Mouse (Mus musculus) lung, embryonic 16.5 days (tissue): ENCODE results near the gene Smok2a. TPM values are rescaled to one million over a fixed set of nuclear protein-coding genes. Genes with fewer than 3 reads are reported as not detected.
A peak's percentile ranks its signal among the peaks of the same experiment; 100 is the strongest.
"Not testable (repeated sequence)": the region's sequence is repeated elsewhere in the genome, so short reads cannot be mapped to it uniquely, and the experiment has no call there.

Source experiments
- ATAC-seq: fragments of 200-750 bp; cut with Nextera tagmentation; 2 replicates; pipeline ENCODE4 v1.8.0; 2017; ENCODE audit warnings: low read depth, mild to moderate bottlenecking, moderate library complexity
- H3K27ac ChIP-seq: fragments of 300-500 bp; sonication (generic); 2 replicates; pipeline ENCODE4 v1.5.1; 2014; ENCODE audit warnings: mild to moderate bottlenecking, control low read depth, low read length
- H3K27me3 ChIP-seq: fragments of 300-500 bp; sonication (generic); 2 replicates; pipeline ENCODE4 v1.6.1; 2014; ENCODE audit warnings: low read depth, low read length, mixed read lengths; ENCODE audit not compliant: control insufficient read depth, insufficient read depth
- H3K36me3 ChIP-seq: fragments of 300-500 bp; sonication (generic); 2 replicates; pipeline ENCODE4 v1.6.1; 2014; ENCODE audit warnings: low read length; ENCODE audit not compliant: control insufficient read depth, insufficient read depth
- H3K4me1 ChIP-seq: fragments of 300-500 bp; sonication (generic); replicated peaks from 2 replicates; pipeline ENCODE4 v1.6.1; 2014; ENCODE audit warnings: low read length, mixed read lengths; ENCODE audit not compliant: control insufficient read depth, insufficient read depth
- H3K4me2 ChIP-seq: fragments of 300-500 bp; sonication (generic); 2 replicates; pipeline ENCODE4 v1.6.1; 2014; ENCODE audit warnings: low read depth, low read length, control low read depth
- H3K4me3 ChIP-seq: fragments of 300-500 bp; sonication (generic); 2 replicates; pipeline ENCODE4 v1.5.1; 2014; ENCODE audit warnings: mild to moderate bottlenecking, low read length, control low read depth
- H3K9ac ChIP-seq: fragments of 300-500 bp; sonication (generic); 2 replicates; pipeline ENCODE4 v1.6.1; 2014; ENCODE audit warnings: low read length, control low read depth
- H3K9me3 ChIP-seq: fragments of 300-500 bp; sonication (generic); 2 replicates; pipeline ENCODE4 v1.6.1; 2016; ENCODE audit warnings: low read length; ENCODE audit not compliant: control insufficient read depth
- WGBS: fragments of 180-500 bp; shearing (Covaris S2); extraction: QIAGEN DNeasy Blood & Tissue Kit; methylation state at CpG from one replicate; pipeline ENCODE4 v1.1.7; 2014; 5-methylcytosine and 5-hydroxymethylcytosine counted together
- polyA plus RNA-seq: library from polyadenylated mRNA; unstranded; fragments of >200 nt; fragmentation: Nextera tagmentation; extraction: Ambion mirVana; gene quantifications from 2 replicates; pipeline ENCODE4 v1.2.1, GENCODE M21; 2015

Gene Smok2a
- polyA plus RNA-seq = not detected in 2 replicates

DNA sequence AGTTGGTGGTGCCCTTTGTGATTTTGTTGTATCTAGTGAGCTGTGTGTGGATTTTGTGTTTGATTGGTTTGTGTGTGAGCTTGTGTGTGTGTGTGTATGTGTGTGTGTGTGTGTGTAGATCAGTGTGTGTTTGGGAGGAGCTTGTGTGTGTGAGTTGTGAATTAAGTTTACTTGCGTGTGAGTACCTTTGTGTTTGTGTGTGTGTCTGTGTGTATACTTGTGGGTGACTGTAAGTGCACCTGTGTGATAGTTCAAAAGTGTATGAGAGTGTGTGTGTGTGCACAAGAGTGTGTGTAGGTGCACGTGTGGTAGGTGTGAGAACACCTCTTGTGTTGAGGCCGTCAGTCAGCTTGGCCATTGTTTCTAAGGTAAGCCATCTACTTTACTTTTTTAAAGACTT is at the start of gene Smok2a:
Gene Smok2a (plus strand): TSS at position 301 of the 400 bp plus-strand sequence.
- H3K9me3 ChIP-seq = peaks cover 41% of the 10 kb centered on the region
- no peak within 1 kb of the TSS for H3K27ac ChIP-seq
- WGBS = 81% methylated on average over 3 of the region's 3 CpGs
- no peaks in the 10 kb centered on the region for H3K4me1 ChIP-seq
- no peaks in the 10 kb centered on the region for H3K36me3 ChIP-seq
- no peak within 1 kb of the TSS for H3K9ac ChIP-seq
- no peaks in the 10 kb centered on the region for H3K27me3 ChIP-seq
- H3K4me2 ChIP-seq = no peak within 1 kb of the TSS
- ATAC-seq = no peak
- H3K4me3 ChIP-seq = no peak within 1 kb of the TSS

DNA sequence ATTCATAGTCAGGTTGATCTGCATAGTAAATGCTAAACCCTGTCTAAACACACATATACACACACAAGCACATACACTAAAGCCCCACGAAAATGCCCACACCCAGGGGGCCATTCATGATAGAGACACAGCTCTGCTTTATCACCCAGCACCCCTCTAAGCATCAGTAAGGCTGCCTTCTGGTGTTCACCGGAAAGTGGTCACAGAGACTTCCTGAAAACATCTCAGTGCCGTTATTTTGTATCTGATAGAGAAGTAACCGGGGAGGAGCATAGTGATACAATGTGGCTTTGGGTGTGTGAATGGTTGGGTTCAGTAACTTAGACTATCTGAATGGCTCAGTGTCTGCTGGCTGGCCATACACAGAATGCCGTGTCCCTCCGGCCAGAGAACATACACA is 47.4 kb upstream of the Smok2a start:
- 82% methylated on average over 6 of the region's 6 CpGs for WGBS
- not testable (repeated sequence) for H3K4me1 ChIP-seq, ATAC-seq

DNA sequence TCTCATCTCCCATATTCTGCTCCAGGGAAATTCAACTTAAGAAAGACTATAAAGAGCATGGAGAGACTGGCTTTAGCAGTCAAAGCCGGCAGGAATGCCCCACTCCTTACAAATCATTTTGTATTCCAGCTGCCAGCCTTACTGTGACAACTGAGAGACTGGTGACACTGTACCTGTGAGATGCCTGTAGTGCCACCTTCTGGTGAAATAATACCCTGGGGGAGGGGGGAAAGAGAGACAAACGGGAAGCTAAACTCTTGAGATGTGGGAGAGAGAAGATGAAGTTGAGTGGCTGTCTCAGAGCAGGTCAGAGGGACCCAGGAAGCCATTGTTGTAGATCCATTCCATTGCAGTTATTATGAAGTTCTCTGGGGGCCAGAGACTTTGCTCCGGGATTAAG is 47.0 kb upstream of the Smok2a start:
- not testable (repeated sequence) for ATAC-seq, H3K9ac ChIP-seq, H3K9me3 ChIP-seq, H3K4me3 ChIP-seq, H3K4me2 ChIP-seq, H3K36me3 ChIP-seq, H3K4me1 ChIP-seq, H3K27ac ChIP-seq, H3K27me3 ChIP-seq
- 19% methylated on average over 1 of the region's 3 CpGs for WGBS

More for the DNA sequence above, 47.4 kb upstream of the Smok2a start:
- H3K27ac ChIP-seq, H3K9ac ChIP-seq, H3K4me3 ChIP-seq, H3K36me3 ChIP-seq, H3K9me3 ChIP-seq, H3K4me2 ChIP-seq, H3K27me3 ChIP-seq: not testable (repeated sequence)

DNA sequence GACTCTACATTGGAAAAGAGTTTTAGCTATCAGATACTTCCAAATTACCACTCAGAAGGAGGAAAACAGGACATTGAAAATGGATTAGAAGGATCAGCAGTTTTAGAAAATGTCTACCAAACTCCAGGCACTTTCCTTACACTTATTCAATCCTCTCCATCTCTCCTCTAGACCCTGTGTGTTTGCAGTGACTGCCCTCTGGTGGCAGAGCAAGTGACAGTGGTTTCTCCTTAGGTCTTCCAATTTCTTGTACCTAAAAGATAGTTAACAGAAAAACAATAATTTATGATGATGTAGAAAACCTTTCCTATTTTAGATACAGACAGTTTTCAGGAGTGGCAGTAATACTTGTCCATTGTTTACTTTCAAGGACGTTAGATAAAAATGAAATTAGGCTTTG is 45.4 kb upstream of the Smok2a start:
- not testable (repeated sequence) for H3K27me3 ChIP-seq, H3K9me3 ChIP-seq, H3K4me2 ChIP-seq, H3K36me3 ChIP-seq, H3K4me1 ChIP-seq, H3K4me3 ChIP-seq, ATAC-seq, H3K27ac ChIP-seq, H3K9ac ChIP-seq
- WGBS = no CpG with 5 or more reads among the region's 1 CpGs

DNA sequence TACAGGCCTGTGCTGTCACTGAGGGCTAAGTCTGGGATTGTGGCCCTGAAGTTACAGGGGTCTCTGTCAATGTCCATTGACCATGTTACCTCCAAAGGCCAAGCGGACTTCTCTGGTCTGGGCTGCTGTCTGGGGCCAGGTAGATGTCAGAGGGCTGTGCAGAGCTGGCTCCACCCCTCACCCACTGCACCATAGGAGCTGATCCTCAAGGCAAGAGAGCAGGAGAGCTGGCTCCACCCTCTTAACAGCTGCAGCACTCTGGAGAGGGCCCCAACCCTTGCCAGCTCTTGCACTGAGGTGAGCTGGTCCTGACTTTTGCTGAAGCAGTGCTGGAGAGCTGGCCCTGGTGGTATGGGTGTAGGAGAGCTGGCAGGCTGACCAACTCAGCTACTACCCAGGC is 43.2 kb upstream of the Smok2a start:
- not testable (repeated sequence) for H3K4me2 ChIP-seq, H3K27ac ChIP-seq, H3K36me3 ChIP-seq, H3K9me3 ChIP-seq, H3K4me1 ChIP-seq, H3K9ac ChIP-seq, H3K27me3 ChIP-seq, H3K4me3 ChIP-seq
- peak; percentile 53 for ATAC-seq
- WGBS = 53% methylated on average over 1 of the region's 1 CpGs

DNA sequence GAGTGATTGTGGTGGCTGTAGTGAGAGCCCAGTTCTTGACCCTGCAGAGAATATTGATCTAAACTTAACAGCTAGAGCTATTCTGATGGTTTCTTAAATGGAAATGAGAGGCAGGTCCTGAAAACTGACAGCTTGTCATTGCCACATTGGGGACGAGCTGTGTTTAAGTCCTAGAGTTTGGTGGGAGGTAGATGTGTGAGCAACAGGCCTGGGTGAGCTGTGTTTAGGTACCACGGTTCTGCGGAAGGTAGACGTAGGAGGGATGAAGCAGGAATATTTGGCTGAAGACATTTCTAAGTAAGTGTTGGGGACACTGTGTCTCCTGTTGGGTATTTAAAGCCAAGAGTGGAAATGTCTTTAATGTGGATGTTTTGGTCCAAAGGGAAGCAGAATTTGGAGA is 42.0 kb upstream of the Smok2a start:
- H3K36me3 ChIP-seq, H3K4me2 ChIP-seq, H3K27me3 ChIP-seq, H3K27ac ChIP-seq, H3K4me1 ChIP-seq, H3K9ac ChIP-seq, ATAC-seq, H3K9me3 ChIP-seq, H3K4me3 ChIP-seq: not testable (repeated sequence)
- 77% methylated on average over 4 of the region's 4 CpGs for WGBS

DNA sequence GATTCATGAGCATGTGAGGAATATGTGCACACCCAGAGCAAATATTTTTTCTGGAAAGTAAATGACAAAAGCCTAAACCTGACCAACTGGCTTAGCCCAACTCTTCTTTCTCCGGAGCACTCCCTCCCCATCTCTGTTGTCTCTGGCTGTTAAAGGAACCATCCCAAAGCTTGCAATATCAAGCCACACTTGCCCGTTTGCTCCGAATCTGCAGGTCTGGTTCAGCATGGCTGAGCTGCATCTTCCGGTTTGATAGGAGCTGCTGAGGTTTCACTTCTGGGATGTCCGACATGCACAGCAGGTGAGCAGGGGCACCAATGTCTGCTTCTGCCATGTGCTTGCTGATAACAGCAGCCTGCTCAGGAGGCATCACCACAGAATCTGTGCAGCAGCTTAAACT is 40.5 kb upstream of the Smok2a start:
- H3K4me2 ChIP-seq, H3K4me1 ChIP-seq, H3K27me3 ChIP-seq, H3K36me3 ChIP-seq, H3K4me3 ChIP-seq, ATAC-seq, H3K9me3 ChIP-seq, H3K9ac ChIP-seq, H3K27ac ChIP-seq: not testable (repeated sequence)
- WGBS = 83% methylated on average over 5 of the region's 5 CpGs

DNA sequence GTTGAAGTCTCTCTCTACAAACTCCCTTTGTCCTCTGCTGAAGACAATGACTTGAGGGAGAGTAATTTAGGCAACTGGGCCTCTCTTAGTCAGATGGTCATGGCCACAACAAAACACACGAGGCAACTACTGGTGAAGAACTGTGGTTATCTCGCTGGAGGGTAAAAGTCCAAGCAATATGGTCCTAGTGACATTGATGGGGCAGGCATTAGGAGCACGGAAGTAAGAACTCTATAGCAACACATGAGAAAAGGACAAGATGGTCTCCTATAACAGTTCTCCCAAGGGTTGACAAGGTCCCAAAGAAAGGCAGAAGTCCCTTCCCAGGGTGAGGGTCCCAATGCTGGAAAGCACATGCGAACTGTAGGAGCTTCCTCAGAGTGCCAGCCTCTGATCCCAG is 38.3 kb upstream of the Smok2a start:
- H3K4me1 ChIP-seq, H3K27ac ChIP-seq, ATAC-seq, H3K4me2 ChIP-seq, H3K9ac ChIP-seq, H3K27me3 ChIP-seq, H3K9me3 ChIP-seq, H3K36me3 ChIP-seq, H3K4me3 ChIP-seq: not testable (repeated sequence)
- WGBS = 54% methylated on average over 2 of the region's 4 CpGs

DNA sequence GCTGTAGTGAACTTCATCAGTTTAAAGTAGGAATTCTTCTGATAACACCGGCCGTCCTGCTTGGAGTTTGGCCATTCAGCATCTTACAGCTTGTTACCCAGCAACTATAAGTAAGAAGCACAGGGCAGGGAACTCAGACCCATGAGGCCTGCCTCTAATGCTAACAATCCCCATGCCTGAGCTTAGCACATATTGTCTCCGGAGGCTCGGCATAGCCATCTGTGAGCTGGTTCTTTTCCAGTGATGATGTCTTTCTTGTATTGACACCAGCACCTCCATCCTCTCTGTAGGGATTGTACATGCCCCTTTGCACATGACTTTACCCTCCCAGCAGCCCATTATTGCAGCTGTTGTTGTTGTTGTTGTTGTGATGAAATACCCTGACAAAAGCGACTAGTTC is 36.5 kb upstream of the Smok2a start:
- not testable (repeated sequence) for H3K36me3 ChIP-seq, H3K9me3 ChIP-seq, ATAC-seq, H3K4me2 ChIP-seq, H3K9ac ChIP-seq, H3K27me3 ChIP-seq, H3K27ac ChIP-seq, H3K4me1 ChIP-seq, H3K4me3 ChIP-seq
- 84% methylated on average over 4 of the region's 5 CpGs for WGBS

DNA sequence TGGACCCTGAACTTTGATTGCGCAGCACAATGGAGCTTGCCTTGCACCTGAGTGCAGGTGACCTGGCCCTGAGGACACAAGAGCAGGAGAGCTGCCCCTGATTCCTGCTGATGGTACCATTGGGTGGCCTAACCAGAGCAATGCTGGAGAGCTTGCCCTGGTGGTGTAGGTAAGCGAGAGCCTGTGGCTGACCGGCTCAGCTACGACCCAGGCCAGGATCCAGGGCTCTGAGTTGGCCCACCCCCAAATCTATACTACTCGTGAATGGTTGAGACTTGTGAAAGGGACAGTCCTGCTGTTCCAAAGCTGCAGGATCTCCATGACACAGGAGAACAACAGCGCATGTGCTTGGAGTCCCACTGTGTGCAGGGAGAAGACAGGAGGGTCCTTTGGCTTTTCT is 34.4 kb upstream of the Smok2a start:
- H3K27ac ChIP-seq, H3K4me2 ChIP-seq, H3K9ac ChIP-seq, H3K4me3 ChIP-seq, H3K9me3 ChIP-seq, H3K27me3 ChIP-seq, ATAC-seq, H3K36me3 ChIP-seq, H3K4me1 ChIP-seq: not testable (repeated sequence)
- WGBS = 81% methylated on average over 6 of the region's 6 CpGs
